Mouse (Mus musculus): ENCODE data around the gene Neurod2. TPM values are rescaled to one million over a fixed set of nuclear protein-coding genes. Genes with fewer than 3 reads are reported as not detected.

The Neurod2 gene
- polyA plus RNA-seq, 1 experiment, result 57.4 TPM

DNA sequence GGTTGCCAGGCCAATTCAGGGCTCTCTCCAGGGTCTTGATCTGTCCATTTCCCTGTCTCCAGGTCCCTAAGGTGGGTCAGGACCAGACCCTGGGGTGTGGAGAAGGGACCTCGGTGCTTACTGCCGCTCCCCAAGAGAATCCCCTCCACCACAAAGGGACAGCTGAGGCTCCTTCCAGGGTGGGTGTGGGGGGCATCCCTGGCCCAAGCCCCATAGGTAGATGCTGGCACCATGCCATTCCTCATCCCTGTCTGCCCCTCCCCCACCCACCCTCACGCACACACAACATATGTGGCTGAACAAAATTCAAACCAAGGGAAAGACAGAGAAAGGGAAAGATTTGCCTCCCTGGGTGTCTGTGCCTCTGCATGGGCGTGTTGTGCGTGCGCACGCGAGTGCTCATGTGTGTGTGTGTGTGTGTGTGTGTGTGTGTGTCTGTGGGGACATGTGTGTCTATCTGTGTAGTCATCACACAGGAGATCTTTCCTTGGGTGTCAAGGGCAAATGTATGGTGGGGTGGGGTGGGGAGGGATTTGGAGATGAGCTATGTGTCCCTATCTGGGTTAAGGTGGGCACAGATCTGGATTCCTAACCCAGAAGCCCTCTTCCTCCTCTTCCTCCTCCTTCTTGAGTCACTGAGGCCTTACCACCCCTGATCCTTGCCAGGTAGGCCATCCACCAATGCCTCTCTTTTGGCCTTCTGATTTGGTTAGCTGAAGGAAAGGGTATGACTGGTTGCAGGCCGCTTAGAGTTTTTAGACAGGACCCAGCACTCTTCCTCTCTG is 704 bp upstream of the Neurod2 start:
- no peak for TF ChIP-seq POLR2A (IDR thresholded peaks at IDR 0.05; ENCODE audit: borderline replicate concordance, insufficient read depth, low read length)
- no peak for TF ChIP-seq CTCF (IDR thresholded peaks at IDR 0.05; ENCODE audit: borderline replicate concordance, insufficient read depth, low read depth, low read length)

DNA sequence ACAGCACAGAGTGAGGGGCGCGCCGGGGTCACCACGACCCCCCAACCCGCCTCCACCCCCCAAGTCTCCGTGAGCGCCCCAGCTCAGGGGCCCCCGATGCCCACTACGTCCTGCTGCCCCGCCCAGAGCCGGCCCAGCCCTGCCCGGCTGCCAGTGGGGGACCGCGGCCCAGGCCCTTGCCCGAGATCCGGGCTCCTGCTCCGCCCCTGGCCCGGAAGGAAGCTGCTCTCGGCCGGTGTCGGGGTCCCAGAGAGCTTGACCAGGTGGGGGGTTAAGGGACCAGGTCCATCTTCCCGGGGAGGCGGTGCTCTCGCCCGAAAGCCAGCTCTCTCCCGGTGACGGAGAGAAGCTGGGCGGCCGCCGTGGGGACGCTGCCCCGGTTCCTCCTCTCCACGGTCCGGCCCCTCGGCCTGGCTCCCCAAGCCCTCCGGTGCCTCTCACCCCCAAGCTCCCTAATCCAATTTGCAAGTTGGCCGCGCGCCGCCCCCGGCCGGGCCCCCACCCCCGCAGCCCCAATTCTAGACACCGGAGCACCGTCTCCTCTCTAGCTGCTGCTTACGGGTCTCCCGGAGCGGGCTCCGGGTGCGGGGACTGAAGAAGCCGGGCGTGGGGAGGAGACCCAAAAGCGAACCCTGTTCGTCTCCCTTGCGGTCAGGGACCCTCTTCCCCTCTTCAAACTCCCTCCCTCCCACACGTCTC is 928 bp downstream of the Neurod2 start:
- TF ChIP-seq POLR2A (IDR thresholded peaks at IDR 0.05; ENCODE audit: borderline replicate concordance, insufficient read depth, low read length) (no peak), CTCF (IDR thresholded peaks at IDR 0.05; ENCODE audit: borderline replicate concordance, insufficient read depth, low read depth, low read length) (no peak)
- peak overlapping the region; percentile 93 for H3K4me3 ChIP-seq (replicated peaks; ENCODE audit: insufficient read depth, low read depth, low read length)
- H3K4me1 ChIP-seq (ENCODE audit: control insufficient read depth, insufficient read depth, low read length), result peaks cover 38% of the 10 kb centered on the region
- H3K27ac ChIP-seq (ENCODE audit: insufficient read depth, low read length), result peak overlapping the region; percentile 99
- no peaks in the 10 kb centered on the region for H3K27me3 ChIP-seq (ENCODE audit: control insufficient read depth, insufficient read depth, low read length)
- WGBS, result 1% methylated on average over 50 of the region's 56 CpGs
- peak; percentile 73 to 83 for DNase-seq

More for the DNA sequence above, 704 bp upstream of the Neurod2 start:
- Histone ChIP-seq H3K27me3 (ENCODE audit: control insufficient read depth, insufficient read depth, low read length) (no peaks in the 10 kb centered on the region), H3K4me1 (ENCODE audit: control insufficient read depth, insufficient read depth, low read length) (peaks cover 46% of the 10 kb centered on the region), H3K4me3 (replicated peaks; ENCODE audit: insufficient read depth, low read depth, low read length) (peak overlapping the region; percentile 4), H3K27ac (ENCODE audit: insufficient read depth, low read length) (peak overlapping the region; percentile 91)
- peak in 1 of 2 experiments; percentile 78 for DNase-seq
- 36% methylated on average over 9 of the region's 9 CpGs for WGBS

DNA sequence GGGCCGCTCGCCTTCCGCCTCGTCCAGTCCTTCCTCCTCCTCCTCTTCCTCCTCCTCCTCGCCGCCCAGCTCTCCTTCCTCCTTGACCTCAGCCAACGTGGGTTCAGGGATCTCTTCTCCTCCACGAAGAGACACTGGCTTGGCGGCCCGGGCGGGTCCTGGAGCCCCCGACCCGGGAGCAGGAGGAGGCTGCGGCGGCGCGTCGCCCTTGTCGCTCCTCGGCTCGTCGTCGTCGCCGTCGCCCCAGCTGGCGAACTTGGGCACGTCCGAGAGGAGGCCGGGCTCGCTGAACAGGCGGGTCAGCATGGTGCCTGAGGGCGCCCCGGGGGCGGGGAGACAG is 1.4 kb downstream of the Neurod2 start:
- Histone ChIP-seq H3K27me3 (ENCODE audit: control insufficient read depth, insufficient read depth, low read length) (no peaks in the 10 kb centered on the region), H3K27ac (ENCODE audit: insufficient read depth, low read length) (peak overlapping the region; percentile 99), H3K4me3 (replicated peaks; ENCODE audit: insufficient read depth, low read depth, low read length) (peak overlapping the region; percentile 93), H3K4me1 (ENCODE audit: control insufficient read depth, insufficient read depth, low read length) (peaks cover 33% of the 10 kb centered on the region)
- under 1% methylated on average over 34 of the region's 35 CpGs for WGBS
- TF ChIP-seq POLR2A (IDR thresholded peaks at IDR 0.05; ENCODE audit: borderline replicate concordance, insufficient read depth, low read length) (no peak), CTCF (IDR thresholded peaks at IDR 0.05; ENCODE audit: borderline replicate concordance, insufficient read depth, low read depth, low read length) (no peak)
- DNase-seq, result peak; percentile 74 to 85

DNA sequence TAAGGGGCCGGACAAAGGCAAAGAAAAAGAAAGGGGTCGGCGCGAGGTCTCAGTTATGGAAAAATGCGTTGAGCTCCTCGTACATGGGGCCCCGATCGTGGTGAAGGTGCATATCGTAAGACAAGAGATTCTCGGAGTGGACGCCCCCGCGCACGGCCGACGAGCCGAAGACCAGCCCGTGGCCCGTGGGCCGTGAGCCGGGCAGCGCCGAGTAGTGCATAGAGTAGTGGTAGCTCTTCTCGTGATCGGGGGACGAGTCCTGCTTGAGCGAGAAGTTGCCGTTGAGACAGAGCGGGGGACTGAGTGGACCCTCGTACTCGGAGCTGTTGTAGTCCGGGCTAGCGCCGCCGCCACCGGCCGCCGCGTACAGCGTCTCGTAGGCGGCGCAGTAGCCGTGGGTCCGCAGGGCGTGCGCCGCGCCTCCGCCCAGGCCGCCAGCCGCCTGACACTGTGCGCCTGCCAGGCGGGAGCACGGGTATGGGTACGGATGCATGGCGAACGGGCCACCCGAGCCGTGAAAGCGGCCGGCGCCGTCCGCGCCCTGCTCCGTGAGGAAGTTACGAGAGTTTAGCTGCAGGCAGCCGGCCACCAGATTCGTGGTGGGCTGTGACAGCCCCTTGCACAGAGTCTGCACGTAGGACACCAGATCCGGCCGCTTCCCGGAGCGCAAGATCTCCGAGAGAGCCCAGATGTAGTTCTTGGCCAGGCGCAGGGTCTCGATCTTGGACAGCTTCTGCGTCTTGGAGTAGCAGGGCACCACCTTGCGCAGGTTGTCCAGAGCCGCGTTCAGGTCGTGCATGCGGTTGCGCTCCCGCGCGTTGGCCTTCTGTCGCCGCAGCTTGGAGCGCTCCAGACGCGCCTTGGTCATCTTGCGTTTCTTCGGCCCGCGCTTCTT is 2.1 kb downstream of the Neurod2 start:
- Histone ChIP-seq H3K4me3 (replicated peaks; ENCODE audit: insufficient read depth, low read depth, low read length) (peak overlapping the region; percentile 93), H3K27me3 (ENCODE audit: control insufficient read depth, insufficient read depth, low read length) (no peaks in the 10 kb centered on the region)
- peak; percentile 71 to 81 for DNase-seq

DNA sequence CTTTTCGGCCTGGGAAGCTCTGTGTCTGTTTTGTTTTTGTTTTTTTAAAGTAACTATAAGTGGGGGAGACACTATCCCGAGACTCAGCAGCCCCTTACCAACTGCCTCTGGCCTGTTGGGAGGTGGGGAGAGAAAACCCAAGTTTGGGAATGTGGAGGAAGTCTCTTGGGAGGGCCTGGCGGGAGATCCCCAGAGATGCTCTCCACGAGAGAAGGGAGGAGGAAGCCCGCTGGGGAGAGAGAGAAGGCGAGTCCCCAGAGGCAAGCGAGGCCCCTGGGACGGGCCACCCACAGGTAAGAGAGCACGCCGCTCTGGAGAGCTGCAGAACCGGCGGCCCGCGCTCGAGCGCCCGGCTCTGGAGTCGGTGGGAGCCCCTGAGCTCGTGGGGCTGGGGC is 2.7 kb downstream of the Neurod2 start:
- WGBS, result 2% methylated on average over 19 of the region's 19 CpGs
- no peaks in the 10 kb centered on the region for H3K27me3 ChIP-seq (ENCODE audit: control insufficient read depth, insufficient read depth, low read length)
- H3K27ac ChIP-seq (ENCODE audit: insufficient read depth, low read length), result peak overlapping the region; percentile 99

More for the DNA sequence above, 2.1 kb downstream of the Neurod2 start:
- Histone ChIP-seq H3K27ac (ENCODE audit: insufficient read depth, low read length) (peak overlapping the region; percentile 99), H3K4me1 (ENCODE audit: control insufficient read depth, insufficient read depth, low read length) (peaks cover 28% of the 10 kb centered on the region)
- WGBS, result 1% methylated on average over 97 of the region's 97 CpGs
- TF ChIP-seq CTCF (IDR thresholded peaks at IDR 0.05; ENCODE audit: borderline replicate concordance, insufficient read depth, low read depth, low read length) (no peak), POLR2A (IDR thresholded peaks at IDR 0.05; ENCODE audit: borderline replicate concordance, insufficient read depth, low read length) (no peak)

DNA sequence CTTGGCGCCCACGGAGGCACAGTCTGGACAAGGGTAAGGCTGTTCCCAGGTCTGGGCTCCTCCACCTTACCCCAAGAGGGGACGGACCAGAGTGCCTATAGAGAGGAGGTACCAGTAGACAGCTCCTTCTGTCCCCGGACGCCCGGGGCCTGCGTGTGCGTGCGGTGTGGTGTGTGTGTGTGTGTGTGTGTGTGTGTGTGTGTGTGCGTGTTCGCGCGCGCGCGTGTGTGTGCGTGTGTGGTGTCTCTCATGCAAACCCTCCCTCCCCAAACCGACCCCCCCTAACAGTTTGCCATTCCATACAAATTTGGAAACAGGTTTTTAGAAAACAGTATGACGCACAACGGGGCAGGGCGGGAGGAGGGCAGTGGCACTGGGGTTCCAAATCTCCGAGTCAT is 3.6 kb downstream of the Neurod2 start:
- peak overlapping the region; percentile 33; the same call in 1 of the 2 replicates for H3K27ac ChIP-seq (ENCODE audit: insufficient read depth, low read length)
- DNase-seq, result peak; percentile 53 to 63
- no peaks in the 10 kb centered on the region for H3K27me3 ChIP-seq (ENCODE audit: control insufficient read depth, insufficient read depth, low read length)

More for the DNA sequence above, 2.7 kb downstream of the Neurod2 start:
- H3K4me1 ChIP-seq (ENCODE audit: control insufficient read depth, insufficient read depth, low read length), result peaks cover 28% of the 10 kb centered on the region
- TF ChIP-seq CTCF (IDR thresholded peaks at IDR 0.05; ENCODE audit: borderline replicate concordance, insufficient read depth, low read depth, low read length), result no peak
- H3K4me3 ChIP-seq (replicated peaks; ENCODE audit: insufficient read depth, low read depth, low read length), result peak overlapping the region; percentile 93
- DNase-seq, result no peak

DNA sequence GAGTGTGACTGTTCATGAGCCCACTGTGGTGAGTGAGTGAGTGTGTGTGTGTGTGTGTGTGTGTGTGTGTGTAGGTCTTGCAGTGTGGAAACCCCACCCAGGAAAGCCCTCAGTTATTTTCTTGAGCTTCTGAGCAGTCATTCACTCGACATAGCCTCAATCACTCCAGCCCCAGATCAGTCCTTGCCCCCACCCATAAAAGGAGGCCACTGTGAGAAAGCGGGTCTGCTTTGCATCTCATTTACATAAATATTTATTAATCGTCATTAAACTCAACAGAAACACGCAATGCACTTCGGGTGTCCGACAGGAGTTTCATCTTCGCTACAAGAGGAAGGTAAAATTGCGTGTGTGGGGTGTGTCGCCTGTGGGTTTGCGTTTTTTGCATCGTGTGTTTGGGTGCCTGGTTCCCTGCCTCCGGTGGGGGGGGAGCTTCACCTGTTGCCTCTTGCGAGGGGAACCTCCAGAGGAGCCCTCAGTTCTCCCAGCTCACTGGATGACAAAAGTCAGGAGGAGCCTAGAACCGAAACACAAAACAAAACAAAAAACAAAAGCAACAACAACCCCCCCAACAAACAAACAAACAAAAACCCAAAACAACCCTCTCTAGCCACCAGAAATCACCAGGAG is 4.1 kb downstream of the Neurod2 start:
- H3K4me3 ChIP-seq (replicated peaks; ENCODE audit: insufficient read depth, low read depth, low read length), result peak overlapping the region; percentile 39
- H3K27me3 ChIP-seq (ENCODE audit: control insufficient read depth, insufficient read depth, low read length), result no peaks in the 10 kb centered on the region
- H3K27ac ChIP-seq (ENCODE audit: insufficient read depth, low read length), result peak overlapping the region; percentile 33; the same call in 1 of the 2 replicates
- TF ChIP-seq POLR2A (IDR thresholded peaks at IDR 0.05; ENCODE audit: borderline replicate concordance, insufficient read depth, low read length) (no peak), CTCF (IDR thresholded peaks at IDR 0.05; ENCODE audit: borderline replicate concordance, insufficient read depth, low read depth, low read length) (no peak)
- H3K4me1 ChIP-seq (ENCODE audit: control insufficient read depth, insufficient read depth, low read length), result peaks cover 19% of the 10 kb centered on the region
- WGBS, result 24% methylated on average over 14 of the region's 14 CpGs
- peak; percentile 45 to 57 for DNase-seq

More for the DNA sequence above, 3.6 kb downstream of the Neurod2 start:
- Histone ChIP-seq H3K4me3 (replicated peaks; ENCODE audit: insufficient read depth, low read depth, low read length) (peak overlapping the region; percentile 32), H3K4me1 (ENCODE audit: control insufficient read depth, insufficient read depth, low read length) (peaks cover 24% of the 10 kb centered on the region)
- no peak for TF ChIP-seq POLR2A (IDR thresholded peaks at IDR 0.05; ENCODE audit: borderline replicate concordance, insufficient read depth, low read length)
- no peak for TF ChIP-seq CTCF (IDR thresholded peaks at IDR 0.05; ENCODE audit: borderline replicate concordance, insufficient read depth, low read depth, low read length)
- WGBS, result 3% methylated on average over 22 of the region's 22 CpGs

Data from cerebellum, adult 2 months (tissue).